Mouse (Mus musculus) midbrain, postnatal 0 days (tissue): ENCODE results near the gene Grm8. TPM values are rescaled to one million over a fixed set of nuclear protein-coding genes. Genes with fewer than 3 reads are reported as not detected.

Experiments used
- ATAC-seq: fragments of 200-750 bp; cut with Nextera tagmentation; 2 replicates; pipeline ENCODE4 v1.8.0; 2017; ENCODE audit warnings: moderate number of reproducible peaks, mild to moderate bottlenecking, moderate TSS enrichment, moderate library complexity; ENCODE audit not compliant: low FRiP score
- DNase-seq: peaks from one replicate; pipeline ENCODE4 v3.0.0-alpha.2; 2015; ENCODE audit warnings: low spot score
- H3K27ac ChIP-seq: fragments of 300-500 bp; sonication (generic); 2 replicates; pipeline ENCODE4 v1.5.1; 2014; ENCODE audit warnings: low read depth, mild to moderate bottlenecking, low read length, mixed read lengths
- H3K27me3 ChIP-seq: fragments of 300-500 bp; sonication (generic); 2 replicates; pipeline ENCODE4 v1.6.1; 2014; ENCODE audit warnings: low read length, control low read depth, mixed read lengths; ENCODE audit not compliant: insufficient read depth
- H3K36me3 ChIP-seq: fragments of 300-500 bp; sonication (generic); 2 replicates; pipeline ENCODE4 v1.6.1; 2014; ENCODE audit warnings: low read length, control low read depth, mixed read lengths; ENCODE audit not compliant: insufficient read depth
- H3K4me1 ChIP-seq: fragments of 300-500 bp; sonication (generic); 2 replicates; pipeline ENCODE4 v1.6.1; 2014; ENCODE audit warnings: mild to moderate bottlenecking, control low read depth, antibody characterized with exemption, low read length, mixed read lengths; ENCODE audit not compliant: insufficient read depth
- H3K4me2 ChIP-seq: fragments of 300-500 bp; sonication (generic); 2 replicates; pipeline ENCODE4 v1.6.1; 2014; ENCODE audit warnings: low read depth, mild to moderate bottlenecking, low read length, mixed read lengths; ENCODE audit not compliant: poor library complexity, severe bottlenecking
- H3K4me3 ChIP-seq: fragments of 300-500 bp; sonication (generic); 2 replicates; pipeline ENCODE4 v1.5.1; 2014; ENCODE audit warnings: low read depth, mild to moderate bottlenecking, low read length, moderate library complexity
- H3K9ac ChIP-seq: fragments of 300-500 bp; sonication (generic); replicated peaks from 2 replicates; pipeline ENCODE4 v1.6.1; 2014; ENCODE audit warnings: mild to moderate bottlenecking, low read length, moderate library complexity, mixed read lengths; ENCODE audit not compliant: poor library complexity, severe bottlenecking
- H3K9me3 ChIP-seq: fragments of 300-500 bp; sonication (generic); 2 replicates; pipeline ENCODE4 v1.6.1; 2016; ENCODE audit warnings: low read length, control low read depth
- CTCF ChIP-seq: IDR thresholded peaks from 2 replicates; pipeline ENCODE4 v1.5.1; 2016; ENCODE audit warnings: antibody characterized with exemption, mild to moderate bottlenecking
- WGBS: fragments of 180-500 bp; shearing (Covaris S2); extraction: QIAGEN DNeasy Blood & Tissue Kit; methylation state at CpG from one replicate; pipeline ENCODE4 v1.1.7; 2014; 5-methylcytosine and 5-hydroxymethylcytosine counted together
- polyA plus RNA-seq: library from polyadenylated mRNA; unstranded; fragments of >200 nt; fragmentation: Nextera tagmentation; extraction: Ambion mirVana; gene quantifications from 2 replicates; pipeline ENCODE4 v1.2.1, GENCODE M21; 2015
- total RNA-seq: library from RNA; depleted of rRNA; stranded (reverse); fragments of >200 nt; gene quantifications from 2 replicates; pipeline ENCODE4 v1.2.3, GENCODE M21; 2014; rRNA removed

Grm8 gene
- 24.4 and 25.8 TPM in 2 replicates for total RNA-seq
- polyA plus RNA-seq: 14.2 and 17.4 TPM in 2 replicates

- no peaks in the 10 kb centered on the region for H3K9me3 ChIP-seq
- no peak within 1 kb of the TSS for H3K27ac ChIP-seq
- H3K4me2 ChIP-seq: peak within 1 kb of the TSS; percentile 91
- DNase-seq (peak; percentile 36), ATAC-seq (peak; percentile 45)
- H3K4me3 ChIP-seq: peak within 1 kb of the TSS; percentile 68
- H3K4me1 ChIP-seq: peaks cover 9% of the 10 kb centered on the region; the same call in 1 of the 2 replicates
- TF ChIP-seq CTCF: no peak
- H3K36me3 ChIP-seq: no peaks in the 10 kb centered on the region
- 0% methylated on average over 34 of the region's 42 CpGs for WGBS
- H3K27me3 ChIP-seq: 0 out of 2 replicates have a peak, but pooled peaks cover 7% of the 10 kb centered on the region
- H3K9ac ChIP-seq: peak within 1 kb of the TSS; percentile 62
Measured at GRCm38 (mm10) chr6:28135001-28135401, at the start of gene Grm8. TSS of gene Grm8 (minus strand) at chr6:28135178.

GRCm38 (mm10) chr6:28169851-28170539, 35.0 kb upstream of the Grm8 start:
- no peaks in the 10 kb centered on the region for H3K9me3 ChIP-seq
- H3K27me3 ChIP-seq: no peaks in the 10 kb centered on the region
- no peak overlapping the region for H3K4me3 ChIP-seq
- H3K9ac ChIP-seq: no peak overlapping the region
- no peak for ATAC-seq
- no peak for DNase-seq
- H3K36me3 ChIP-seq: no peaks in the 10 kb centered on the region
- H3K27ac ChIP-seq: no peak overlapping the region
- no peak overlapping the region for H3K4me2 ChIP-seq
- H3K4me1 ChIP-seq: no peaks in the 10 kb centered on the region
- 80% methylated on average over 19 of the region's 19 CpGs for WGBS
- TF ChIP-seq CTCF: no peak

- Histone ChIP-seq H3K4me3 (no peak overlapping the region), H3K36me3 (no peaks in the 10 kb centered on the region), H3K4me2 (no peak overlapping the region), H3K4me1 (no peaks in the 10 kb centered on the region), H3K27ac (no peak overlapping the region), H3K27me3 (no peaks in the 10 kb centered on the region), H3K9me3 (no peaks in the 10 kb centered on the region), H3K9ac (no peak overlapping the region)
- DNase-seq: no peak
- ATAC-seq: no peak
- WGBS: 77% methylated on average over 5 of the region's 5 CpGs
- no peak for TF ChIP-seq CTCF
Measured at GRCm38 (mm10) chr6:28160399-28160798, 25.4 kb upstream of the Grm8 start.

GRCm38 (mm10) chr6:28146445-28146844, 11.5 kb upstream of the Grm8 start:
- DNase-seq: no peak
- H3K36me3 ChIP-seq: no peaks in the 10 kb centered on the region
- no peak overlapping the region for H3K4me3 ChIP-seq
- H3K4me2 ChIP-seq: no peak overlapping the region
- no peak overlapping the region for H3K27ac ChIP-seq
- H3K4me1 ChIP-seq: no peaks in the 10 kb centered on the region
- no peak for TF ChIP-seq CTCF
- no peaks in the 10 kb centered on the region for H3K9me3 ChIP-seq
- no peak overlapping the region for H3K9ac ChIP-seq
- no peak for ATAC-seq
- no peaks in the 10 kb centered on the region for H3K27me3 ChIP-seq
- WGBS: 77% methylated on average over 6 of the region's 6 CpGs

GRCm38 (mm10) chr6:28142332-28142731, 7.4 kb upstream of the Grm8 start:
- whole genome bisulfite sequencing: 10% methylated on average over 2 of the region's 2 CpGs
- ATAC-seq: peak; percentile 71; the same call in 1 of the 2 replicates
- peak; percentile 44 for DNase-seq
- Histone ChIP-seq H3K9ac (no peak overlapping the region), H3K9me3 (no peaks in the 10 kb centered on the region), H3K36me3 (no peaks in the 10 kb centered on the region), H3K4me2 (no peak overlapping the region), H3K4me1 (no peaks in the 10 kb centered on the region), H3K4me3 (no peak overlapping the region), H3K27ac (no peak overlapping the region), H3K27me3 (no peaks in the 10 kb centered on the region)
- TF ChIP-seq CTCF: peak; percentile 61

GRCm38 (mm10) chr6:28135411-28136233, 644 bp upstream of the Grm8 start:
- Histone ChIP-seq H3K27ac (no peak overlapping the region), H3K9me3 (no peaks in the 10 kb centered on the region), H3K4me3 (peak overlapping the region; percentile 68), H3K36me3 (no peaks in the 10 kb centered on the region), H3K4me2 (peak overlapping the region; percentile 91), H3K4me1 (peaks cover 9% of the 10 kb centered on the region; the same call in 1 of the 2 replicates), H3K27me3 (0 out of 2 replicates have a peak, but pooled peaks cover 7% of the 10 kb centered on the region), H3K9ac (peak overlapping the region; percentile 62; the same call in 1 of the 2 replicates)
- WGBS: under 1% methylated on average over 37 of the region's 37 CpGs
- peak; percentile 92 for TF ChIP-seq CTCF
- ATAC-seq (peak; percentile 82), DNase-seq (peak; percentile 93)
